Mouse (Mus musculus): ENCODE data around the gene Itga2b.

The Itga2b gene

DNA sequence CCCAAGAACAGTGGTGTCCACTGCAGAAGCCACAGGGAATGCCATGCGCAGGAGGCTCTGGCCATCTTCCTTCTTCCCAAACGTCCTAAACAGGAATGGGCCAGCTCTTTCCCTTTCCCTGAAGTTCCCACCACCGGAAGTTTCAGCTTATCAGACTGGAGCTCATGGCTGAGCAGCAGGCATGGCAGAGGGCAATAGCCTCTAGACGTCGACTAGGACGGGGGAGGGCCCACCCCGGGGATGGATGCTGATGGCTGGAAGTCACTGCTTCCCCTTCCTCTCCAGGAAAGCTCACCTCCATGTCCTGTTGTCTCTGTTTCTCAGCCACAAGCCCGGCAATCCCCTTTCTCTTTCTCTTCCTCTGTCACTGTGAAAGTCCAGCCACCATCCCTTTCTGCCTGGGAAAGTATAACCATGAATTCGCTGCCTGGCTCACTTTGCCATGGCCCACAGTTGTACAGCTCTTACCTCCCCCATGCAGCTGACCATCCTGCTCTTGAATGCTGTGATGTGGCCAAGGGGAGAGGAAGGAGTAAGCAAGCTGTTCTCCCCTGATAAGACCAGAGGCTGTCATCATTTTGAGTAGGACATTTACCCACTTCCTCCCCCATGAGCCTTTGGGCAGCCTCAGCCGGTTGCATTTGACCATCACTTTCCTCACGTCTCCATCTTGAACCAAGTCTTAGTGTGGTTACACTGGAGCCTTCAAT is at the start of gene Itga2b:
Gene Itga2b (minus strand): TSS at position 475 of the 710 bp plus-strand sequence.
- no peak for DNase-seq (ENCODE audit: low spot score)

GRCm38 (mm10) chr11:102514793-102515424 is 45.0 kb upstream of the Itga2b start:
- DNase-seq (ENCODE audit: low spot score) = no peak

DNA sequence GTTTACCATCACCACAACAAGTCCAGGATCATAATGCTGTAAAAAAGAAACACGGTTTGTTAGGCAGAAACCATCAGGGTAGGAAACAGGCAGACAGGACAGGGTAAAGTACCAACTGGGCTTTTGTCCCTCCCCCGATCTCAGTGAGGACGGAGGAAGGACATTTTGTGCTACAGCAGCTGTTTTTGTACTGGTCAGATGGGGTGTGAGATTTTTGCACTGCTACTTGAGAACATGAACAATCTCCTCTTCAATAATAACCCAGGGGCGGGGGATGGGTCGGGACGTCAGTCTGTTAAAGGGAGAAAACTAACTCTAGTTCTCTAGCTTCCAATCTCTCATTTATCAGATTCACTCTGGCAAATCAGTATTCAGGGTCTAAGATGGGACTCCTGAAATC is 40.3 kb upstream of the Itga2b start:
- DNase-seq (ENCODE audit: low spot score) = no peak

GRCm38 (mm10) chr11:102496732-102497131 is 26.8 kb upstream of the Itga2b start:
- no peak for DNase-seq (ENCODE audit: low spot score)

- no peak for DNase-seq (ENCODE audit: low spot score)
These were observed 26.3 kb upstream of the Itga2b start for GRCm38 (mm10) chr11:102496206-102496605.

GRCm38 (mm10) chr11:102495742-102496141 is 25.8 kb upstream of the Itga2b start:
- no peak for DNase-seq (ENCODE audit: low spot score)

- DNase-seq (ENCODE audit: low spot score) = no peak
These were observed 25.2 kb upstream of the Itga2b start for GRCm38 (mm10) chr11:102495114-102495513.

DNA sequence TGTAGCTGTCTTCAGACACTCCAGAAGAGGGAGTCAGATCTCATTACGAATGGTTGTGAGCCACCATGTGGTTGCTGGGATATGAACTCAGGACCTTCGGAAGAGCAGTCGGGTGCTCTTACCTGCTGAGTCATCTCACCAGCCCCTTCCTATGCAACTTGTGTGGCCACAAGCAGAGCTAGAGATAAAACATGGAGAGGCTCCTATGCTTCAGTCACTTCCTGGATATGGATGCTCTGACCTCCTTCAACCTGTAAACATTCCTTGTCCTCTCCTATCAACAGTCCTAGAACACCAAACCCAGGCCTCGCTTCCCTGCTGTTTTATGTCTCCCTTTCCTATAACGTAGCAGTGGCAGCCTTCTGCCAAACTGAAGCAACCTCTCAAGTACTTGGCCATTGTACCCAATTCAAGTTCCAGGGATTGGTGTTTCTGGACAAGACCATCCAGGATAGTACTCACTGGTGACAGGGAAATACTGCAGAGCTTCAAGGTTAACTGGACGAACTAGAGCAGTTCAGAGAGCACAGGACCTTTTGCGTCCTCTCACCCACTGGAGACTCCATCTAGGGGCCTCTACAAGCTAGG is 24.2 kb upstream of the Itga2b start:
- DNase-seq (ENCODE audit: low spot score) = no peak

GRCm38 (mm10) chr11:102493241-102493640 is 23.3 kb upstream of the Itga2b start:
- no peak for DNase-seq (ENCODE audit: low spot score)

DNA sequence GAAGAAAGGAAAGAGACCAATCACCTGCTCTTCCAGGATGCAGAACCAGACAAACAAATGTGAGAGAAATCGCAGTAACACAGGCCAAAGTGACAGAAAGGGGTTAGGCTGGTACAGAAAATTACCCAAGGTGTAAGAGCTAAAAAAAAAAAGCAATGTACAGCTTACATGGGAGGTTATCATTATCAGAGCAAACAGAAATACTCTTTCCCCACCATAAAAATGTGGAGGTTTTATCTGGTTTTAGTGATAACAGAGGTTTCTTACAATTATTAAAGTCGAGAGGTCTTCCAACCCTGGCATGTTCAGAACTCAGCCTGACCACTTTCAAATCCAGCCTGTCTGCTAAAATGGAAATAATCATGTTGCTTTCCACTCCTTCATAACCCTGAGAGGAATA is 18.0 kb upstream of the Itga2b start:
- DNase-seq (ENCODE audit: low spot score) = no peak

GRCm38 (mm10) chr11:102486733-102487386 is 16.9 kb upstream of the Itga2b start:
- DNase-seq (ENCODE audit: low spot score) = no peak

DNA sequence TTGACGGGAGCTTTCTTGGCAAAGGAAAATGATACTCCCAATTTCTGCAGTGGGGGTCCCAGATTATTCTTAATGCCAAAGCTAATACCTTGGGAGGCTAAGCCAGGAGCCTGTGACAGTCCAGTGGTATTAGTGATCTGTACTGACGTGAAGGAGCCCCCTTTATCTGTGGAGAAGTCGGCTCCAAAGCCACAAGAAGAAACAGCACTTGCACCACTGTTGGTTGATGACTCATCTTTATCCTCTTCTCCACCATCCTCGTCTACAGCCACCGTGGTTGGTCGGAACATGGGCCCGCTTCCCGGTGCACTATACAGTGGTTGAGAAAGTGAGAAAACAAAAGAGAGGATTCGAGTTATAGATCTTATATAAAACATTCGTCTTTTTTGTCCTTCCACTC is 11.9 kb upstream of the Itga2b start:
- no peak for DNase-seq (ENCODE audit: low spot score)

DNA sequence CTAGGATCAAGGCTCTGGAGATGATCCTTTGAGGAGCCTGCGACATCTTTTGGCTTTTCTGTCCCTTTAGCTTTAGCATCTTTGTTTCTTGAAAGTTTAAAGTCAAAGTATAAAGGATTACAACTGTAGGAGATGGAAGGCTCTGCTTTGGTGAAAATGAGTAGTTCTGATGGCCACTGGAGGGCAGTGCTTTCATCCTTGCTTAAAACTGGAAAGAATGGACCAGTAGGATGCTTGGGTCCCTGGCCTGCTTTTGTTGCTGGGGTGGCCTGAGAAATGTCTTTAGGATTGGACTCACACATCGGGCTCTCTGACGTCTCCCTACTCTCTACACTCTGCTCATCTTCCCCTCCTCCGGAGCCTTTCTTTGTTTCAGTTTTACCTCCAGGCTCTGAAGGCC is 11.0 kb upstream of the Itga2b start:
- DNase-seq (ENCODE audit: low spot score) = no peak

GRCm38 (mm10) chr11:102480111-102480510 is 10.2 kb upstream of the Itga2b start:
- DNase-seq (ENCODE audit: low spot score) = no peak

- no peak for DNase-seq (ENCODE audit: low spot score)
These were observed 9.7 kb upstream of the Itga2b start for GRCm38 (mm10) chr11:102479581-102479980.

GRCm38 (mm10) chr11:102478671-102479070 is 8.7 kb upstream of the Itga2b start:
- DNase-seq (ENCODE audit: low spot score) = no peak

DNA sequence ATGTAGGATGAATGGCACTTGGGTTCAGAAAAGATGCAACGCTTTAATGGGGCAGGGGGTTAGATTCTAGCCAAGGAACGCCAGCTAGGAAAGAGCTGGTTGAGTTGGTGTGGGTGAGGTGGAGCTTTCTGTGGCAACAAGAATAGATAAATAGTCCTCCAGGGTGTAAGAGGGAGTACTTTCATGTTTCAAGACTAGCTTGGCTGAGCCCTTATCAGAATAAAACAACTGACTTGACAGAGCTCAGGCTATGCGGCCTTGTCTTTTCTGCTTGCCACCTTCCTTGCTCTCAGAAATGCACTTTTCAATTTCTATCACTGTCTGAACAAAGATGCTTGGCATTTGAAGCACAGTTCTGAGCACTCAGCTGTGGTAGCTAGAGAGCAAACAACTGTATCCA is 5.1 kb upstream of the Itga2b start:
- DNase-seq (ENCODE audit: low spot score) = no peak

- DNase-seq (ENCODE audit: low spot score) = peak; percentile 98
These were observed 2.8 kb downstream of the Itga2b start for GRCm38 (mm10) chr11:102467041-102467631.

GRCm38 (mm10) chr11:102465713-102466436 is 4.0 kb downstream of the Itga2b start:
- DNase-seq (ENCODE audit: low spot score) = peak; percentile 69

DNA sequence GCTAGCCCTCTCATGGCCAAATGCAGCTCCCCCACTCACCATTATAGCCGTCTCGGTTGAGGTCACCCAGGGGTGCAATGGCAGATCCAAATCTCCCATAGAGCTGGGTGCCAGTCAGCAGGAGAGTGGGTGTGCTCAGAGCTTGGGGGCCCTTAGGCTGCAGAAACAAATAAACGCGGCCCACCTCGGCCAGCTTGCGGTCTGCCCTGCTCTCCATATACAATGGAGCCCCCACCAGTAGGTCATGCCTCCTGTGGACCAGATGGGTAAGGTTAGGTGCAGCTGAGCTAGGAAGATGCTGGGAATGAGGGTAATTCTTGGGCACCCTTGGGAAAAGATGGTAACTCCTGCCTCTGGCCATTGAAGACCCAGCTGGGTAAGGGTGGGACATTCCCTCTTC is 5.0 kb downstream of the Itga2b start:
- no peak for DNase-seq (ENCODE audit: low spot score)

DNA sequence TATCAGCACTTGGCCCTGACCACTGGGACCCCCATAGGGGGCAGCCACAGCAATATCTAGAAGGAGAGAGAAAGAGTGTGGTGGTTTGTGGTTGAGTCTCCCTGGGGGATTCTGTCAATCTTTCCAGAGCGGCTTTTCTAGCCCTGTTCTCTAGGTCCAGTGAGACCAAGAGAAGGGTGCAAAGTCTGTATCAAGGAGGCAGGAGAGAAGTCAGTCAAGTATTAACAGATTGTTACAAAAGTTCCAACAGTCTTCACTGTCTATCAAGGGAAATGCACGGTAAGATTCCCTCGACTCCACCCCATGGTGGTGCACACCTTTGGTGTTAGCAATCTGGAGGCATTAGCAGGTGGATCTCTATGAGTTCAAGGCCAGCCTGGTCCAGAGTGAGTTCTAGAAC is 8.2 kb downstream of the Itga2b start:
- DNase-seq (ENCODE audit: low spot score) = no peak

- no peak for DNase-seq (ENCODE audit: low spot score)
These were observed 9.4 kb downstream of the Itga2b start for GRCm38 (mm10) chr11:102460541-102460940.

Measured in ovary, adult 18-20 months (tissue).